Mouse (Mus musculus) left cerebral cortex, postnatal 14 days (tissue): ENCODE data around the gene Ctdspl. TPM values are rescaled to one million over a fixed set of nuclear protein-coding genes. Genes with fewer than 3 reads are reported as not detected.
A peak's percentile ranks its signal among the peaks of the same experiment; 100 is the strongest.

Source experiments
- DNase-seq, 2 experiments: peaks; one replicate each; pipeline ENCODE4 v3.0.0; 2021 to 2022; ENCODE audit warnings: low spot score in 2 of 2, mixed read lengths in 1 of 2
- intact Hi-C: fragments of 180-260 bp; cut with DNase I; formaldehyde crosslinking; loops from one replicate; pipeline ENCODE4 v1.15.1; 2025
- total RNA-seq, 2 experiments: library from RNA; stranded (reverse); gene quantifications; 2 replicates each; pipeline ENCODE4 v1.2.3; 2021

Ctdspl gene
- total RNA-seq, 2 experiments from 2014 or later: 31.5 to 36.6 TPM

DNA sequence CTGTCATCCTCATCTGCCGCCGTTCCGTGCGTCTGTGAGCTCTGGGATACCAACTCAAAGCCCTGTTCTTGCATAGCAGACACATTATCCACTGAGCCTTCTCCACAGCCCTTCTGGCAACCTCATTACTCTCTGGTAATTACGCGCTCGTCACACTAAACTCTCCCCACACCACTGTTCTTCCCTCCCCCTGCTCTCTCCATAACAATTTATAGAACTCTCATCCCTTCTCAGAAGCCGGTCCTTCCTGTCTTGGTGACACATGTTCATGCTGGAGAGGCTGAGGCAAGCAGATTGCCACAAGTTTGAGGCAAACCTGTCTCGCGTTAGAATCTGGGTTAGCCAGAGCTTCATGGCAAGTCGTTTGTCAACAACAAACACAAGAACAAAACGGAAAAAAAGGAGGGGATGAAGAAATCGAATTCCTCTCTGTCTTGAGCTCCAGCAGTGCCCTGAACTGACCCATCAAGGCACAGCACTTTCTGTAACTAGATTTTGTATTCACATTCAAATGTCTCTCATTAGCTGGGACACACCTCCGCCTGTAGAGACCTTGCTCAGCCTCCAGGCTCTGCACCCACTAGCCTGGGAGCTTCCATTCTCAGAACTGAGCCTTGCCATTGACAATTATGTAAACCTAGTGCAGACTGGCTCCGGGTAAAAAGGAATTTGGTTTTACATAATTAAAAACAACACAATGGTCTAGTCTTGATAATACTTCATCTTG, 79.2 kb downstream of the Ctdspl start:
- no peak for DNase-seq
- intact Hi-C loops: loop anchor here (5.0 kb wide), 1 partner anchor 78 kb away; the partner anchor contains the start of gene Ctdspl

DNA sequence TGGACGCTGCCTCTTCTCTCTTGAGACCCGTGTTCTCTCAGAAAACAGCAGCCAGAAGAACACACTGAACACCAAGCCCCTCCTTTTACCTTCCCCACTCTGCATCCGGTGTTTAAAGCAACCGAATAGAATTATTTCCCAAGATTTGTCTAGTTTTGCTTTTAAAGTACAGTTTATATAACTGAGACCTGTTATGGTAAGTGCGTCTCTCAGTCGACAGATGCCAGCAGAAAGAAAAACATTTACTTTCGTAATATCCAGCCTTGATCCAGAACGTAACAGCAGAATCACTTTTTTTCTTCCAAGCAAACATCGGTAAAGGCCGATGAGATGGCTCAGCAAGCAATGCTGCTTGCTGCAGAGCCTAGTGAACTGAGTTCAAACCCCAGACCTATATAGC, 81.0 kb downstream of the Ctdspl start:
- intact Hi-C loops: loop anchor here (5.0 kb wide), 1 partner anchor 80 kb away; the partner anchor contains the start of gene Ctdspl
- no peak for DNase-seq

DNA sequence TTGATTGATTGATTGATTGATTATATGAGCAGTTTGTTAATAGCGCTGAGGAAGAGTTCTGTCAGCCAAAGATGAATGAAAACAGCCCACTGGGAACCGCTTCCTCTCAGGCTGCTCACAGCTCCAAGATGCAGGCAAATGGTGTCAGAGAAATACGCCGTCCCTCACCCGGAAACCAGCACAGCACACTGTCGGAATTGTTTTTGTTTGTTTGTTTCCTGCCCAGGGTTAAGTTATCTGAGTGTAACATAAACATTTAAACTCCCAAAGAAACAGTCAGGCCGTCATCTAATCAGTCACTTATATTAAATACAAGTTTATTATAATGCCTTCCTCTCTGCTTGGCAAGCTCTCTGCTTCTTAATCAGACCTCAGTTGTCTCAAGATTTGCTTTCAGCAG, 82.6 kb downstream of the Ctdspl start:
- DNase-seq: no peak
- intact Hi-C loops: loop anchor here (5.0 kb wide), 1 partner anchor 82 kb away; the partner anchor contains the start of gene Ctdspl

GRCm38 (mm10) chr9:119010156-119010710, 84.0 kb downstream of the Ctdspl start:
- intact Hi-C loops: no loop called here
- no peak for DNase-seq

DNA sequence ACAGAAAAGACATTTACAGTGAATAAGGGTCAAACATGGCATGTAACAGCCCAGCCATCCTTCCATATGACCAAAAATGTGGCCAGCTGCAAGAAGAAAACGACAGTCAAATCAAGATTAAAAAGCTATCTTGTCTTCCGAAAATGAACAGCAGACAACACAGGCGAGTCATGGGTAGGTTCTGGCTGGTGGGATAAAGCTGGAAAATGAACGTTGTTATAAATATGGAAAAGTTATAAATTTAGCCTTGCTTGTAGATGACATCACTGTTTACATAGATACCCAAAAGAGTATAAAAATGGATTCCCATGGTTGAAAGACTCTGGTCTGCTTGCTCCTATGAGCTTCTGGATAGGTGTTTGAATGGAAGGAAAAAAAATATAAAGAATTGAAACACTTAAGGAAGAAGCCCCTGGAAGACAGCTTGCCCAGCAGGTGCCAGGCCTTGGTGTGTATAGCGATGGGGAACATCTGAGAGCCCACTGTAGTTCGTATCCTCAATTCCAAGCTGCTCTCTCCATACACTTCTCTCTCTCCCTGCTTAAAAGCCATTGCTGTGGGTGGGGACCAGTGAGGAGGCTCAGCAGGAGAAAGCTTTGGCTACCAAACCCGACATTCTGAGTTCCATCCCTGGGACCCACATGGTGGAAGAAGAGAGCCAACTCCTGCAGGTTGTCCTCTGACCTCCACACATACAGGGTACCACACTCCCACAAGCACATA, 90.7 kb downstream of the Ctdspl start:
- intact Hi-C loops: no loop called here
- no peak for DNase-seq

DNA sequence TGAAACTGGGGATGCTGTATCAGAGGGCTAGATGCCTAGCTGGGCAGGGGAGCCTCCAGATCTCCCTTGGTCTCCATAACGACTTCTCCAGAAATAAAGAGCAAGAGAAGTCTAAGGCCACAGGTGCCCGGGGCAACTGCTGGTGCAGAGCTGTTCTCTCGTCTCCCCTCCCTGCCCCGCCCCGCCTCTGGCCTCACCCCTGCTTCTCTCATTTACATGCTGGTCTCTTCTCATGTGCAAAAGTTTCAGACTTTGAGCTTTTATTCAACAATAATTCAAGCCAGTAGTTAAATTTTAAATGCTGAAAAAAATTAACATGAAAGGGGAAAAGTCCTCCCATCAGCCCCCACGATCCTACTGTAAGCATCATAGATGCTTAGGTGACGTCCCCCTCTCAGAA, 95.5 kb downstream of the Ctdspl start:
- no peak for DNase-seq
- intact Hi-C loops: no loop called here

DNA sequence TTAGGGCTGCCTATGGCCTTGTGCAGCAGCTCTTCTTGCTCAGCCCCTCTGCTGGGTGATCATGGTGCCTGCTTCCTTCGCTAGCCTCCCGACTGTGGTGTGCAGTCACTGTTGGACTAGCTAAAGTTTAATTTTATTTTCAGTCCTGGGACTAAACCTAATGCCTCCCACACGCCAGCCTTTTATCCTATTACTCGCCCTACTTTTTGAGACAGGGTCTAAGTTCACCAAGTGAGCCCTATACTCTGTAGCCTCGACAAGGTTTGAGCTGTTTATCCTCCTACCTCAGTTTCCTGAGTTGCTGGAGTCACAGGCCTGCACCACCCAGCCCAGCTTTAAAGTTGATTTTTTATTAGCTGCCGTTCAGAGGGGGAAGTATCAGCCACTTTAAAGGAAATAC, 99.0 kb downstream of the Ctdspl start:
- intact Hi-C loops: no loop called here

GRCm38 (mm10) chr9:119025832-119026331, 99.6 kb downstream of the Ctdspl start:
- DNase-seq: no peak
- intact Hi-C loops: no loop called here

More for the DNA sequence above, 99.0 kb downstream of the Ctdspl start:
- no peak for DNase-seq

DNA sequence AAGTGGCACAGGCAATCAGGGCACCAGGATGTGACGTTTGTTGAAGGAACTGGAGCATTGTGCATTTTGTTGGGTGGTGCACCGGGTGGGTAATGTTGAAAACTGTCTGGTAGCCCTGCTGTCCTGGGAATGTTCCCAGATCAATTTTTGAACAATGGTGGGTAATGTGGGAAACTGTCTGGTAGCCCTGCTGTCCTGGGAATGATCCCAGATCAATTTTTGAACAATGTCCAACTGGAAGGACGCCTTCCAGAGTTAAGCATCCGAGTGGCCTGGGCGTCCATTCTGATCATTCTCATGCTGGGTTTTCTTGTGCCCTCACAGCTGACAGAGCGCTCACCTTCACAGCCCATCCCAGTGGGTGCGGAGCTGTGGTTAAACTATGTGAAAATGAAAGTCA, 101.1 kb downstream of the Ctdspl start:
- DNase-seq: no peak
- intact Hi-C loops: no loop called here

GRCm38 (mm10) chr9:119028226-119029195, 102.3 kb downstream of the Ctdspl start:
- intact Hi-C loops: loop anchor here (1.0 kb wide), 1 partner anchor 106 kb away; no protein-coding TSS in a partner anchor
- no peak for DNase-seq

DNA sequence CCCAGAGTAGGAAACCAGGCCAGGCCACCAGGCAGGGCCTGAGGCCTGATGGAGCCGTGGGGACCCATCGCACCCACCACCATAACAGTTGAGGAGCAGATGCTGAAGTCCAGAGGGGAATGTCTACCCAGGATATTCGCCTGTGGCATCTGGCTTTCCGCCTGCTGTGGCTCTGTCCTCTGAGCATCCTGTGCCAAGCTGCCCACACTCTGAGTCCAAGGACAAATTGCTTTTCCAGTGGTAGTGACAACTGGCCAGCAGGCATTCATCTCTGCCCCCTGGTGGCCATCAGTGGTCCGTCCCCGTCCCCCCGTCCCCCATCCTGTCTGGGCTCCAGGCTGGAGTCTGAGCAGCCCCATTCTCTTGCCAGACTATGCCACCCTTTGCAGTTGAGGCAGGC, 103.3 kb downstream of the Ctdspl start:
- DNase-seq: peak; percentile 58 to 76
- intact Hi-C loops: loop anchor here (1.0 kb wide), 1 partner anchor 107 kb away; no protein-coding TSS in a partner anchor

GRCm38 (mm10) chr9:119031038-119031437, 104.8 kb downstream of the Ctdspl start:
- no peak for DNase-seq
- intact Hi-C loops: no loop called here

GRCm38 (mm10) chr9:119031772-119032171, 105.5 kb downstream of the Ctdspl start:
- DNase-seq: no peak
- intact Hi-C loops: no loop called here

- no peak for DNase-seq
- intact Hi-C loops: no loop called here
These were observed 106.3 kb downstream of the Ctdspl start for GRCm38 (mm10) chr9:119032538-119032937.

GRCm38 (mm10) chr9:119033111-119033921, 107.1 kb downstream of the Ctdspl start:
- intact Hi-C loops: no loop called here
- peak in 1 of 2 experiments; percentile 75 for DNase-seq

GRCm38 (mm10) chr9:119034069-119034468, 107.8 kb downstream of the Ctdspl start:
- intact Hi-C loops: no loop called here
- DNase-seq: no peak

DNA sequence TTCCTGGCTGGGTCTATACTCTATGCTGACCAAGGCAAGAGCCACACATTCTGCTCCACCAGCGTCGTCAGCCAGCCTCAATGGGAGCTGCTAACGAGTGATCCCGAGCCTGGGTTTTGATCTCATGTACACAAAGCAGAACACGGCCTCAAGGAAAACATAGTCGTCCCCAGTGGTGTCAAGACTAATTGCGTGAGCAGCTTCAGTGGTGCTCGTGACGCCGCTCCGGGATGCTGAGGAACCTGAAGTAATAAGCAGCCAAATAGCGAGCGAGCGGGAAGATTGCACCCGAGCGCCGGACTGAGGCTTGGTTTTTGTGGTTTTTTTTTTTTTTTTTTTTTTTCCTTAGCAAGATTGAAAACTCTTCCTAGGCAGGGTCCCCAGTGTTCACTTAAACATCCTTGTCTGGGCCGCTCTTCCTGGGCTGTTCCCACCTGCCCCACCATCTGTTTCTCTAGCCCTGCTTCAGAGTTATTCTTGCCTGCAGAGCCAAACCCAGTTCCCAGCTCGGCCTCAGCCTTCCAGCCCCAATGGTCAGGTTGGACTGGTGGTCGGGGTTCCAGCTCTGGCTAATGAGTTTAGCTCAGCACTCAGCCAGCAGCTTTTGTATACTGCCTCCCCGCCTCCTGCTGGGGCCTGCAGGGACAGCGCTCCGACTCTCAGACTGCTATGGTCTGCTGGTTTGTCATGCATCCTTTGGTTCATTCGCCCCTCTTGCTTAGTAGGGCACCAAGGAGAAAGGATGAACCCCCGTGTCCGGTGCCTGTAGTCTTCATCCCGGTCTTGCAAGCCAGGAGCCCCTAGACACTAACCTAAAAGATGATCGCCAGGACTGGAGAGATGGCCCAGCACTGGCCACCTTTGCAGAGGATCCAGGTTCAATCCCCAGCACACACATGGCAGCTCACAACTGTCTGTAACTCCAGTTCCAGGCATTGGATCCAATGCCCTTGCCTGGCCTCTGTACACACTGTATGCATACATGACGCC, 108.7 kb downstream of the Ctdspl start:
- DNase-seq: no peak
- intact Hi-C loops: no loop called here
